Mouse (Mus musculus) gastrocnemius, postnatal 10 days (tissue): ENCODE data around the gene Pom121l2. TPM values are rescaled to one million over a fixed set of nuclear protein-coding genes. Genes with fewer than 3 reads are reported as not detected.

Experiments used
- DNase-seq: peaks from one replicate; pipeline ENCODE4 v3.0.0; 2021; ENCODE audit warnings: mixed read lengths
- long read RNA-seq, 2 experiments: library from polyadenylated mRNA; stranded (forward); transcript quantifications; one replicate each; pipeline ENCODE4 v2.0.0; 2021
- total RNA-seq, 2 experiments: library from RNA; stranded (reverse); gene quantifications; 2 replicates each; pipeline ENCODE4 v1.2.3; 2021

The Pom121l2 gene
- not detected for total RNA-seq
- long read RNA-seq, experiment 1 = 0 reads
- long read RNA-seq, experiment 2 = 0 reads

DNA sequence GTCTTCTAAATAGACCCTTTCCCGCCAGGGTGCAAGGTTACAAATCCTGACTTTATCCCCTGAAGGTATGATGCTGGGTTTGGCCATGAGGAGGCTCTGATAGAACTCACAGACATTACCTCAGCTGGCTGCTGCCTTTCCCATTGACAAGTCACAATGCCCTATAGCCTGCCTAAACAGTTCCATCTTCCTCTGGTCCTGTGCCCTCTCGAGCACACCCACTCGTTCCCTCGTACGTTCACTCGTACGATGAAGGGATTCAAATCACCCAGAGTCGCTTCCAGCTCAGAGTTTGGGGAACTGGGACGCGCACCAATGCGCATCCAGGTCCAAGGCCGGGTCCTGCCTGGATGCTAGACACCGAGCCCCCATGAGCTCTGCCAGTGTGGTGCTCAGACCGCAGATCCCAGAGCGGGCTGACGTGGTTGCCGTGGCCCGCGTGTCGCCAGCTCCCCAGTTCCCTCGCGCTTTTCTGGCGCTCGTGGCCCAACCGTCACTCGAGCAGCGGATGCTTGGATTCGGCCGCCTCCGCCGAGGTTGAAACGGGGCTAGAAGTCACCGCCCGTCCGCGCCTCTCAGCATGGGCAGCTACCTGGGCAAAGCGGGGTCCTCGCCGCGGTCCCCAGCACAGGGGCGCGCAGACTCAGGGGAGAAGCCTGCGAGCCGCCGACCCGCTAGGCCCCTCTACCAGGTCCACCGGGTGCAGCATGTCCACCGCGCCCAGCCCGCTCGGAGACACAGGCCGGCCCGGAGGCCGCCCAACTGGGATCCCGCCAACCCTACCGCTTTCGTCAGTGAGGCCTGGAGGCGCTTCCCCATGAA lies at the start of gene Pom121l2:
Pom121l2 (plus strand) TSS at position 214 of the 822 bp plus-strand sequence.
- peak; percentile 69 for DNase-seq

DNA sequence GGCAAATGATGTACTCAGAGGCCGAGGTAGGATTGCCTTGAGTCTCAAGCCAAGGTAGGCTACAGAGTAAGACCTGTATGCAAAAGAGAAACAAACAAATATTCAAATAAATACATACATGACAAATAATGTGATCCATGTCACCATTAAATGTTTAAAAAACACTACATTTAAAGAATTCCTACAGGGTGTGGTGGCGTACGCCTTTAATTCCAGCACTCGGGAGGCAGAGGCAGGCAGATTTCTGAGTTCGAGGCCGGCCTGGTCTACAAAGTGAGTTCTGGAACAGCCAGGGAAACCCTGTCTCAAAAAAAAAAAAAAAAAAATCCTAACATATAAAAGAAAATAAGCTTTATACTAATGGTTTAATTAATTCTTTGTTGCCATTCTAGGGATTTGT lies 49.3 kb upstream of the Pom121l2 start:
- no peak for DNase-seq

DNA sequence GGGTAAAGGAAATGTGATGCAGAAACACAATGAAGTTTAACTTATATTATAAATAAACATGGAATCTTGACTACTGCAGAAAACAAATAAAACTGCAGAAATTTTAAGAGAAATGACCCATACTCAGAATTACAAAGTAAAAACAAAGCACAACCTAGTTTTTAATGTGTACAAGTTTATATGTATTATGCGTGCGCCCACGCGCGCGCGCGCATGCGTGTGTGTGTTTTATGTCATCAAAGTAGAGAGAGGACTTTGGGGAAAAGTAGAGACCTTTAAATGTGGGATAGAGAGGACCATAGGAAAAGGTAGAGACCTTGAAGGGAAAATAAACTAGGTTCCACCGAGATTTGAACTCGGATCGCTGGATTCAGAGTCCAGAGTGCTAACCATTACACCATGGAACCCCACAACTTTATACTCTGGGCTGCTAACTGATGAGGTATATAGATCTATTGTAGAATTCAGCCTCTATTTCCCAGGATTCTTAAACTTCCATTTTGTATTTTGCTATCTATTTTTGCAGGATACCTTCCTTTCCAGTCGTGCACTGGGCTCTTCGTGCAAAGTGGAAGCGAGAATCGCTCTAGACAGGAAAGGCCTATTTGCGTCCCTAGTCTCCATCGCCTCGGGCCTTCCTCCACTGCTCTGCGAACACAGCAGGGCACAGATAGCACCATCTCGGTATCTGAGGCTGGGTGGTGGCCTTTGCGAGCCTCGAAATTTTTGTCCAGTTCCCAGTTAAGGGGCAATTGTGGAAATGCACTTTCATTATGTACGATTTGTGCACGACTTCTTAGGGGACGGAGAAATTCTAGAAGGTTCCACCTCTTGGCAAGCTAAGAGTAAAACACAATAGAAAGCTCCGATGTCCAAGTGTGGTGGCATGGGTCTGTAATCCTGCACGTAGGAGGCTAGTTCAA lies 47.1 kb upstream of the Pom121l2 start:
- no peak for DNase-seq

DNA sequence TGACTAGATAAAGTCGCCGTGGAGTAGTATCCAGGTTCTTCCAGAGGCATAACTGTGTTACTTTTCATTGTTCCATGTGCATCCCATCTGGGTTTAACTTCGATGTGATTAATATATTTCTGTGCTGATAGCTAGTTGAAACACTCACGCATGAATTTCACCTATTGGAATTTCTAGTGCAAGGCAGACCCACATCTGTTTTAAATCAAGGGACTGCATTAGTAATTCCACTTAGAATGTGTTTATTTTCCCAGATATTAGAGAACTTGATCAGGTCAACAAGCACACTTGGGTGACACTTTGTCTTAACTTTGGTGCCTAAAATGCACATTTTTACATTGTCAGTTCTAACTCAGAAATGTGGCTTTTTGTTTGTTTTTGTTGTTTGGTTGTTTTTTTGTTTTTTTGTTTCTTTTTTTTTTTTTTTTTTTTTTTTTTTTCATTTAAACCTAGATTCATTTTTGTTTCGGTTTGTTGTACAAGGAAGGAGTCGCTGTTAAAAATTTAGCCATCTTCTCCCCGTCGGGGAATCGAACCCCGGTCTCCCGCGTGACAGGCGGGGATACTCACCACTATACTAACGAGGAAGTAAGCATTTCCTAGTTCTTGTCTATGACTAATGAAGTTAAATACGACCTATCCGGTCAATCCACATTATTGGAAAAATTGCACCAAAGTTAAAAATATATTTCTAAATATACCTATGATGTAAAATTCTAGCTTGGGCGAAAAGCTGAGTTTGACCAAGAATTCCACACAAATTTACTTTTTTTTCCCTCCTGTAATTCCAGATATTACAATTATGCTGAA lies 45.8 kb upstream of the Pom121l2 start:
- peak; percentile 29 for DNase-seq

DNA sequence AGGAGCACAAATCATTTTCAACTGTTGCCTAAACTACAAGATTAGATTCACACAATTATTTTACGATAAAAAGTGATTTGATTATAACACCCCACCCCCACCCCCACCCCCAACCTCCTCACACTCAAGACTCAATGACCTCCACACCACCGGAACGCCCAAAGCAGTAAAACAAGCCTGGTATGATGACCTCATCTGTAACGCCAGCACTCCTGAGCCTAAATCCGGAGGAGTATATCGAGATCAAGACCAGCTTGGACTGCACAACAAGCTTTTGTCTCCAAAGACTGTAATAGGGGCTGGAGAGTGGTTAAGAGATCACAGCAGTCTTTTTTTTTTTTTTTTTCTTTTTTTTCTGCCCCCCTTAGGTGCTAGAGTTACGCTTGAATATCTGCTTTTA lies 45.2 kb upstream of the Pom121l2 start:
- no peak for DNase-seq

DNA sequence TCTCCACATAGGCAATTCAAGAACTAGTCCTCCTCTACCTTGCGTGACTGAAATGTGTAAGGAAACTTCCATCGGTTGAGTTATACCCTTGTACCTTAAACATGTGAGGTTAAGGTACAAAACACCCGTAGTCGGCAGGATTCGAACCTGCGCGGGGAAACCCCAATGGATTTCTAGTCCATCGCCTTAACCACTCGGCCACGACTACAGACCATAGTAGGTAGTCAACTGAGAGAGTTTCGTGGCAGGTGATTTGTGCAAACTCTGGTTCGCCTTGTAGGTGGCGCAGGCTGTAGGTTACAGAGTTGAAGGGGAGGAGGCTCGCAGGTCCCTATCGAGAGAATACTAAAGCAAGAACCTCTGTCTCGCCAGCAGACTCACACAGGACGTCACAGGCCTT lies 44.0 kb upstream of the Pom121l2 start:
- no peak for DNase-seq

DNA sequence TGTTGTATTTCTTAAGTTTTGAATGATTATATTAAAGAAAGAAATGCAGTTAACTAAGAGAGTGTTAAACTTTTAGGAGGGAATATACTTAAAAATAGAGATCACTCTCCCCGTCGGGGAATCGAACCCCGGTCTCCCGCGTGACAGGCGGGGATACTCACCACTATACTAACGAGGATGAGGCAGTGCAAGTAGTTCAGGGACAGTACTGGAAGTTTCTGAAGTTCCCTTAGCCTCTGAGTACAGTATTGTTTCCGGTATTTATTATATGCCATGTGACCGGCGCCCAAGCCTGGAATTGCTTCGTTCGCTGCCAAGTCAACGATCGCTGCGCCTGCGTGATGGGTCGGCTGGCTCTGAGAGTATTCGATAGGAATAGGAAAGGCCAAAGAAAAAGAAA lies 40.8 kb upstream of the Pom121l2 start:
- peak; percentile 70 for DNase-seq

DNA sequence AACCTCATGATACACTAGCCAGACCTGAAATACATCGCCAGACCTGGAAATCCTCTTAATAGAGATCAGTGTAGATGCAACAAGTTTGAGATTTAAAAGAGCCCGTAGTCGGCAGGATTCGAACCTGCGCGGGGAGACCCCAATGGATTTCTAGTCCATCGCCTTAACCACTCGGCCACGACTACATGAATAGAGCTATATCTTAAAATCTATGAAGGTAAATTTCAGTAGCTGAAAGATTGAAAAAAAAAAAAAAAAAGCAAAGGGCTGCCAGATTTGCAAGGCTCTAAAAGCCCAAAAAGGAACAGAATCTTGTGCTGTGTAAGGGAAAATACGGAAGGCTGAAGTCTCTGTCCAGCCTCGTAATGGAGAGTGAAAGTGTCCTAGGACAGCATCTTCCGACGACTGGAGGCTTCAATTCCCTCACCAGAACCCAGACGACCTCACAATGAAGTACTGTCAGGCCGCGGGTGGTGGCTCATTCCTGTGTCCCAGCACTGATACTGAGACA lies 40.1 kb upstream of the Pom121l2 start:
- peak; percentile 64 for DNase-seq

DNA sequence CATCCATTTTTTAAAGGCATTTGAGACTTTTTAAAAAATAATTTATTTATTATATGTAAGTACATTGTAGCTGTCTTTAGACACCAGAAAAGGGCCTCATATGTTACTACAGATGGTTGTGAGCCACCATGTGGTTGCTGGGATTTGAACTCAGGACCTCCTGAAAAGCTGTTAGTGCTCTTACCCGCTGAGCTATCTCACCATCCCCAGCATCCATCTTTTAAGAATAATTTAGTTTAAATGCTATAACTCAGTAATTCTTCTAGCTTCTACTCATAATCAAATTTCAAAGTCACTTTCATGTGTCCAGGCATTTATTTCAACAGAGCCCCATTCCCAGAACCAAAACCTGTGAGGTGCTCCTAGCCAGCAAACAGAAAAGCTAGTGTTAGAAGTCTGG lies 37.4 kb upstream of the Pom121l2 start:
- DNase-seq = no peak

DNA sequence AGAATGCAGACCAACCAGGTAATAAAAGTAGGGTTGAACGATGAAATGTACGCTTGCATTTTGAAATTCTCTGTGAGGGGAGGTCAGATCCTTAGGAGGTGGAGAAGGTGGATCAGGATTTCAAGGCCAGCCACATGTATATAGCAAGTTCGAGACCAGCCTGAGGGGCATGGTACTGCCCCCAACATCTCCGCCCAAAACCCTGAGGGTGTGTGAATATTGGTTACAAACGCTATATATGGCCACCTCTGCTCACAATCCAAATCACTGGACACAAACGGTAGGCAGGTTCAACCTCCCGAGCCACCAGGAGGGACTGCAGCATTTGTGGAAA lies 36.4 kb upstream of the Pom121l2 start:
- no peak for DNase-seq

DNA sequence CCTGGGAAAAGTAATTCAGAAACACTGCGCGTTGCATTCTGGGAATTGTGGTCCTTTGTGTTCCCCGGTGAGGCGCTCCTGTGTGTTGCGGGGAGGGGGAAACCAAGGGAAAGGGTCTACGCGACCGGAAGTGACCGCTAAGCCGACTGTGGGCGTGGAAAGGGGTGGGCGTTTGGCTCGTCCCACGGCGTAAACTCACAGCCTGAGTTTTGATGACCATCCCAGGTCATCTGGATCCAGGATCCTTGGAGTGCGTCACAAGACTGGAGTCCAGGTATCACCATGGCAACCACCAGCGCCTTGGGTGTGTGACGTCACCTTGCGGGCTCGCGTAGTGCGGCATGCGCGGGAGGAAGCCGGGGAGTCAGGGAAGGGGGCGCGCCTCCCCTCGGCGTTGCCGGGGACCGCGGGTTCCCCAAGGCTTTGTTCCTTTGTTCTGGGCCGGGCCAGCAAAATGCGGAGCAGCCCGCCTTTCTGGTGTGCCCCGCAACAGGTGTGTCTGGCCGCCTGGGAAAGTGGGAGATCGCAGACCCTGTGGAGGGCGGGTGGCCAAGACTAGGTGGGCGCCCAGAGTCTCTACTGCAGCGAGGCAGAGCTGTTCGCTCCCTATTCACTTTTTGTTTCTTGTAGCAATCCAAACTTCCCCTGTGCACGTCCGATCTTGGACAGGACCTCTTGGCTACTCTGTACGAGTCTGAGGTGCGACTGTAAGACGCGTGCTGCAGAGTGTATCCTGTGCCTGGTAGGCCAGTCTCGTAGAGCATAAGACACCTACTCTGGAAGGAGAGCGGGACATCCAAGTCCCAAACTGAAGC lies 35.9 kb upstream of the Pom121l2 start, which contains the start of gene Zfp184:
Zfp184 (plus strand) TSS at position 169 of the 815 bp plus-strand sequence.
- DNase-seq = peak; percentile 61

DNA sequence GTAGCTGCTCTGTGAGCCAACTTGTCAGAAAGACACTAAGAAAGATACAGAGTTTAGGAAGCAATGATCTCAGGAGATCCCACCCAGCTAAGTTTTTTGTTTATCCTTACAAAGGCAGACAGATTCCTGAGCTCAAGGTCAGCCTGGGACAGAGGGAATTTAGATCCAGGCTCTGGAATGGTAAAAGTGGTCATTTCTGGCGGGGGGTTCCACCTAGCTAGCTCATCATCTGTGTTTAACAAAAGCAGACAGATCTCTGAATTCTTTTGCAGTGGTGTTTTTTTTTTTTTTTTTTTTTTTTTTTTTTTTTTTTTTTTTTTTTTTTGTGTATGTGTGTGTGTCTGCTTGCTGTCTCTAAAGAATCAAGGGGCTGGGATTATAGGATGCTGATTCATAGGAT lies 11.7 kb upstream of the Pom121l2 start:
- DNase-seq = no peak

DNA sequence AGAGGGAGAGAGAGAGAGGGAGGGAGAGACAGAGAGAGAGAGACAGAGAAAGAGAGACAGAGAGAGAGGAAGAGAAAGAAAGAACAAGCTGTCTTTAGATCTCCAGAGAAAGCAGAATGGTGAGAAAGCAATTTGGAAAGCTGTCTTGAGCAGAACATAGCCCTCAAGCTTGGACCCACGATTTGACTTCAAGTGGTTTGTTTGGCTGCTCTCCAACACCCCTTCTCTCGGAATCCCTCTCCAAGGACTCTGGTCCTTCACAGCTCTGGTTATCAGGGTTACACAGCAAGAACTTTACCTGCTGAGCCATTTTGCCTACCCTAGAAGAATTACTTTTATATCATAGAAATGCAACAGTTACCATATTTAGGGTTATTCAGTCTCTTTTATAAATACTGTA lies 11.2 kb upstream of the Pom121l2 start:
- DNase-seq = no peak

DNA sequence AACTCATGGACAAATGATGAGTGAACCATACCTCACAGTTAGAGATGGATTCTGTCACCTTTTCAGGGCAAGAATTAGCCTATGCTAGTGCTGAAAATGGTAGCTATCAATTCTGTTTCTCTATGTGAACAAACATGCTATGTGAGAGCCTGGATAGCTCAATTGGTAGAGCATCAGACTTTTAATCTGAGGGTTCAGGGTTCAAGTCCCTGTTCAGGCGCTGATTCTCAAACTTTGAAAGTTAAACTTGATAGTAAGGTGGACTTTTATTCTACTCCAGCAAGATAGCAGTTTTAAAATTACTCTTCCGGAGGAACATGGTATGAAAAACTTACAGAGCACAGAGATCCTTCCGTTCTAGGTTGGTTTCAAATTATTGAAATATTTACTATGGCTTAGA lies 9.4 kb upstream of the Pom121l2 start:
- no peak for DNase-seq

DNA sequence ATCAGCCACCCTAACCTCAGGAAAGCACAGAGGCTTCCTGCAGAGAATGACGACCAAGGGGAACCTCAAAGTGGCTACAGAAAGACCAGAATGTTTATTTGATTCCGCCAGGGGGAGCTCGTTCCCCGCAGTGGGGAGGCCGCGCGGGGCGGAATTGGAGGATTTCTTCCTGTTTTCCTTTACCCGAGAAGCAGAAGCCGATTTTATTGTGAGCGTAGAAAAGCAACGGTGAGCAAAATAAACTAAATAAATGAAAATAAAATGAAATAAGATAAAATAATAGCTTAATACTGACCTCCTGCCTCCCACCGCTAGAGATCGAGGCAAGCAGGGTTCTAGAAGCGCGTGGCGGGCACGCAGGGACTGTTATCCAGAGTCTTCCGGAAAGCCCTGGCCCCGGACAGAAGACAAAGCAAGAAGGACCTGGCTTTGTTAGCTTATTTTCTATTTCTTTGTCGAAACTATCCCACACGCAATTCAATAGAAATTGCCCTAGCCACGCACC lies 6.7 kb upstream of the Pom121l2 start:
- DNase-seq = peak; percentile 89

DNA sequence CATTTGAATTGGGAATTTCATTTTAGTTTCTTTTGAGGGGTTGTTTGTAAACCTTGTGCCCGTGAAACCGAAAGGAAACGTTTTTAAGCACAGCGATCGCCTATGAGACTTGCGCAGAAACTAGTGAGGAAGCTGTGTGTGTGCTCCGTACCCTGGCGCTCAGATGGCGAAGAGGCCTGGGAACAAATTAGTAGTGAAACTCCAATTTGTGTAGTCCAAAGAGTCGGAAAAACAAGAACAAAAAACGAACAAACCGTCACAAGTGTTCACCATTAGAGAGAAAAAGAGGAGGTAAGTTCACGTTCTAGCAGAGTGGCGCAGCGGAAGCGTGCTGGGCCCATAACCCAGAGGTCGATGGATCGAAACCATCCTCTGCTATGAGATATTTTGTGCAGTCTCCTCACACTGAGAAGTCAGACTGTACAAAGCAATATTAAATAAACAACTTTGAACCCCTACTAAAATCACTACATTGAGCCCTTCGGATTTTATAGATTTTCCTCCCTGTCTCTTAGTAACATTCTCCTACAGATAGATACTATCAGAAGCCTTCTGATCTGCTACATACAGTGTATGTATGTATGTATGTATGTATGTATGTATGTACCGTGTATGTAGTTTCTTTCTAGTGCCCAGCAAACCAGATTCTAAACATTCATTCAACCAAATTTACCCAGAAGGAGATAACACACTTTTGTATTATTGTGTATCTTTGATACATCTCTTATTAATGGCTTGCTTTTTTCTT lies 6.1 kb upstream of the Pom121l2 start:
- peak; percentile 54 for DNase-seq

DNA sequence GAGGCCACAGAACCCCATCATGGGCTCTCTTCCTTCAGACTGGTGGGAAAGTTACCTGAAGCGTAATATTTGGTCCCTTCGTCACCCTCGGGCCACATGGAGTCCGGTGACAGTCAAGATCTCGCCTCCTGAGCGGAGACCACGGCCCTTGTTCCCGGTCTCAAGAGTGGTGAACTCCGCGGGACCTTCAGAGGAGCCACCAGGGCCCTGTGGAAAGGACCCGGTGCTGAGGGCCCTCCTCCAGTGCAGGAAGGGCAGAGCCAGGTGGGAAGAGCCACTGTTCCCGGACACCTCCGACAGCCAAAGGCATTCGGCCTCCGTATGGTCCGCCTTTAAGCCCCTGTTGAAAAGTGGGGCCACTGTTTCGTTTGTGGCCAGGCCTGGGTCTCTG lies 804 bp downstream of the Pom121l2 start:
- no peak for DNase-seq

DNA sequence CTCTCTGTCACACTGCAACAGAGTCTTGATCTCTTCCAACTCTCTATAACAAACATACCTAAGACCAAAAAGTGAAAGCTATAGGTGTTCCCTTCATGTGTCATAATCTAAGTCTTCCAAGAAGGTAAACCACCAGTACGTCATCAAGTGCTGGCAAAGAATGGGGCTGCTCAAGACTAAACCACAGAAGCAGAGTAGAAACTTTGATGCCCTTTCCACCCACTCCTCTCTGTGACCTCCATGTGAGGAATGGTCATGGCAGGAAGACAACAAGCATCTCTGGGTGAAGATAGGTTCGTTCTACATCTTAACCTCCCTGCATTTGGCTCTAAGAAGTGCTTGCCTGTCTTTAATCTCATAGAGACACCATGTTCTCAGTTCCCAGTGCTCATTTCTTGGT lies 3.5 kb downstream of the Pom121l2 start:
- no peak for DNase-seq

DNA sequence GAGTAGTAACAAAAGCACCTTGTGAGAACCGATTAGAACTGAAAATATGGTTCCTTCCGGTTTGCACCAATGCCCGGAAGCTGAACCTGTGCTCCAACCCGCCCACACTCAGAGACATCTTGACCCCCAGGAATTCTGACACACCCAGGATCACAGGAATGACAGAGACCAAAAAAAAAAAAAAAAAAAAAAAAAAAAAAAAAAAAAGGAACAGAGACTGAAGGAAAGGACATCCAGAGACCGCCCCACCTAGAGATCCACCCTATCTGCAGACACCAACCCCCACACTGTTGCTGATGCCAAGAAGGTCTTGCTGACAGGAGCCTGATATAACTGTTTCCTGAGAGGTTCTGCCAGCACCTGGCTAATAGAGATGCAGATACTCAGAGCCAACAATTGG lies 11.6 kb downstream of the Pom121l2 start:
- DNase-seq = no peak
